Mouse (Mus musculus): ENCODE measurements around the gene Mdfi. TPM values are rescaled to one million over a fixed set of nuclear protein-coding genes. Genes with fewer than 3 reads are reported as not detected.

Gene Mdfi
- total RNA-seq, 2 experiments from 2014 or later: 10.3 to 12.9 TPM

GRCm38 (mm10) chr17:47767456-47768141 is 66.9 kb downstream of the Mdfi start:
- no peak for DNase-seq (ENCODE audit: low spot score in 2 of 2)

- DNase-seq (ENCODE audit: low spot score in 2 of 2): no peak
These were observed 67.4 kb downstream of the Mdfi start for GRCm38 (mm10) chr17:47767081-47767455.

- DNase-seq (ENCODE audit: low spot score in 2 of 2): no peak
These were observed 68.0 kb downstream of the Mdfi start for GRCm38 (mm10) chr17:47766407-47767043.

GRCm38 (mm10) chr17:47765986-47766385 is 68.5 kb downstream of the Mdfi start:
- no peak for DNase-seq (ENCODE audit: low spot score in 2 of 2)

Other genes starting within 250 kb of the Mdfi start
- 10 to 100 TPM; 12.5 to 14.3 TPM for gene Bysl, start 223.2 kb downstream of the Mdfi start, total RNA-seq (2021)
- gene Med20, start 223.1 kb downstream of the Mdfi start, total RNA-seq (2021): 10 to 100 TPM; 40.4 to 40.8 TPM
- gene Gm20517, start 223.1 kb downstream of the Mdfi start, total RNA-seq (2021): 1 to 10 TPM; 4.1 to 4.8 TPM
- 10 to 100 TPM; 12.7 to 13.3 TPM for gene Usp49, start 204.0 kb downstream of the Mdfi start, total RNA-seq (2021)
- gene Tomm6, start 146.3 kb downstream of the Mdfi start, total RNA-seq (2021): 100 to 1,000 TPM; 189 to 203 TPM
- gene Frs3, start 145.7 kb downstream of the Mdfi start, total RNA-seq (2021): 10 to 100 TPM in 1 of 2 experiments, 1 to 10 TPM in 1; 9.3 to 12.4 TPM
- 1 to 10 TPM; 1.5 to 1.7 TPM for gene Gm21981, start 140.2 kb downstream of the Mdfi start, total RNA-seq (2021)
- gene Prickle4, start 140.0 kb downstream of the Mdfi start, total RNA-seq (2021): 1 to 10 TPM; 1.4 to 2.6 TPM
- gene Pgc, start 107.8 kb downstream of the Mdfi start, total RNA-seq (2021): not detected
- gene Tfeb, start 97.7 kb downstream of the Mdfi start, total RNA-seq (2021): 10 to 100 TPM; 22.1 to 22.3 TPM
- gene Foxp4, start 90.0 kb upstream of the Mdfi start, total RNA-seq (2021): 10 to 100 TPM; 37.8 to 41.2 TPM
- under 1 TPM in 1 of 2 experiments, not detected in 1; 0.56 TPM for gene 1700122O11Rik, start 203.6 kb upstream of the Mdfi start, total RNA-seq (2021)